Mouse (Mus musculus) forebrain, embryonic 15.5 days (tissue): ENCODE data around the gene Papss1. TPM values are rescaled to one million over a fixed set of nuclear protein-coding genes. Genes with fewer than 3 reads are reported as not detected.
"Not testable (repeated sequence)": the region's sequence is repeated elsewhere in the genome, so short reads cannot be mapped to it uniquely, and the experiment has no call there.

Experiments
- ATAC-seq: fragments of 200-750 bp; cut with Nextera tagmentation; replicated peaks from 2 replicates; pipeline ENCODE4 v1.8.0; 2017; ENCODE audit warnings: mild to moderate bottlenecking, moderate TSS enrichment, moderate library complexity
- H3K27ac ChIP-seq: fragments of 300-500 bp; sonication (generic); replicated peaks from 2 replicates; pipeline ENCODE4 v1.5.1; 2015; ENCODE audit warnings: mild to moderate bottlenecking, inconsistent platforms
- H3K27me3 ChIP-seq: fragments of 300-500 bp; sonication (generic); 2 replicates; pipeline ENCODE4 v1.6.1; 2015; ENCODE audit warnings: inconsistent platforms
- H3K36me3 ChIP-seq: fragments of 300-500 bp; sonication (generic); 2 replicates; pipeline ENCODE4 v1.6.1; 2015; ENCODE audit warnings: mild to moderate bottlenecking, inconsistent platforms
- H3K4me1 ChIP-seq: fragments of 300-500 bp; sonication (generic); 2 replicates; pipeline ENCODE4 v1.6.1; 2015; ENCODE audit warnings: inconsistent platforms
- H3K4me2 ChIP-seq: fragments of 300-500 bp; sonication (generic); replicated peaks from 2 replicates; pipeline ENCODE4 v1.6.1; 2015; ENCODE audit warnings: mild to moderate bottlenecking, inconsistent platforms
- H3K4me3 ChIP-seq: fragments of 300-500 bp; sonication (generic); 2 replicates; pipeline ENCODE4 v1.5.1; 2015; ENCODE audit warnings: mild to moderate bottlenecking, inconsistent platforms
- H3K9ac ChIP-seq: fragments of 300-500 bp; sonication (generic); replicated peaks from 2 replicates; pipeline ENCODE4 v1.6.1; 2015; ENCODE audit warnings: mild to moderate bottlenecking, inconsistent platforms
- H3K9me3 ChIP-seq: fragments of 300-500 bp; sonication (generic); 2 replicates; pipeline ENCODE4 v1.6.1; 2016; ENCODE audit warnings: inconsistent platforms
- WGBS: fragments of 180-500 bp; shearing (Covaris S2); methylation state at CpG from one replicate; pipeline ENCODE4 v1.1.7; 2015; ENCODE audit warnings: mixed read lengths; 5-methylcytosine and 5-hydroxymethylcytosine counted together
- polyA plus RNA-seq: library from polyadenylated mRNA; unstranded; fragments of >200 nt; fragmentation: Nextera tagmentation; extraction: Ambion mirVana; gene quantifications from 2 replicates; pipeline ENCODE4 v1.2.1, GENCODE M21; 2015

Papss1 gene
- polyA plus RNA-seq: 123 and 126 TPM in 2 replicates

DNA sequence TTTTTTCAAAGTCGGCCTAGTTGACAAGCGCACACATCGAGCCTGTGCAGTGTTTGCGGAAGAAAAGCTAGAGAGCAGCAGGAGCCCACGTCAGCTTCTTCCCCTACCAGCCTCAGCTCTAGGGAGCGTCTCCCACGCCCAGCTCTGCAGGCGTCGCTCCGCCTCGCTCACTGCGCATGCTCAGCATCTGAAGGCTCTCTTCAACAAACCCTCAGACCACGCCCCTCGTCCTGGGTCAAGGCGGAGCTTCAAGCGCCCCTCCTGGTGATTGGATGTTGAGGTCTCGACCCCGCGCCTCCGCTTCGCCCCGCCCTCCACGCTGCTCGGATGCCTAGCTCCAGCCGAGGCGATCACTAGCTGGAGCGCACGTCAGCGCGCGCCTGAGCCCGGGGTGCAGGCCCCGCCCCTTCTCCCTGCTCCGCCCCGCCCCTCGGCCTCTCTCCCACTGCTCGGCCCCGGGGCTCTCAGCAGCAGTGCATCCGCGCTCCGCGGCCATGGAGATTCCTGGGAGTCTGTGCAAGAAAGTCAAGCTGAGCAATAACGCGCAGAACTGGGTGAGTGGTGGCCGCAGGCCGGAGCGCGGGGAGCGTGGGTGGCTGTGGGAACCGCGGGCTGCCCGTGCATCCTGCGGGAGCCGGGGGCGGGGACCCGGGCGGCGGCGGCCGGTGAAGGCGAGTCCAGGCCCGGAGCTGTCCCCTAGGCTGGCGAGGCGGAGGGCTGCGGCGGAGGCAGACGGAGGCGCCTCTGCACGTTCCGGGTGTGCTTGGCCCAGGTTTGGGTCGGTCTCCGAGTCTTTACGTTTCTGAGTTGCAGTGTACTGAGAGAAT, at the start of gene Papss1:
TSS of gene Papss1 (plus strand) at position 339 of the 827 bp plus-strand sequence.
- no peaks in the 10 kb centered on the region for H3K9me3 ChIP-seq
- H3K27me3 ChIP-seq: no peaks in the 10 kb centered on the region
- peak; percentile 99 for ATAC-seq
- H3K4me3 ChIP-seq: peak within 1 kb of the TSS; percentile 92
- WGBS: under 1% methylated on average over 71 of the region's 73 CpGs
- H3K9ac ChIP-seq: peak within 1 kb of the TSS; percentile 92
- peaks cover 23% of the 10 kb centered on the region for H3K4me1 ChIP-seq
- peak within 1 kb of the TSS; percentile 54 for H3K4me2 ChIP-seq
- H3K36me3 ChIP-seq: no peaks in the 10 kb centered on the region
- peak within 1 kb of the TSS; percentile 93 for H3K27ac ChIP-seq

DNA sequence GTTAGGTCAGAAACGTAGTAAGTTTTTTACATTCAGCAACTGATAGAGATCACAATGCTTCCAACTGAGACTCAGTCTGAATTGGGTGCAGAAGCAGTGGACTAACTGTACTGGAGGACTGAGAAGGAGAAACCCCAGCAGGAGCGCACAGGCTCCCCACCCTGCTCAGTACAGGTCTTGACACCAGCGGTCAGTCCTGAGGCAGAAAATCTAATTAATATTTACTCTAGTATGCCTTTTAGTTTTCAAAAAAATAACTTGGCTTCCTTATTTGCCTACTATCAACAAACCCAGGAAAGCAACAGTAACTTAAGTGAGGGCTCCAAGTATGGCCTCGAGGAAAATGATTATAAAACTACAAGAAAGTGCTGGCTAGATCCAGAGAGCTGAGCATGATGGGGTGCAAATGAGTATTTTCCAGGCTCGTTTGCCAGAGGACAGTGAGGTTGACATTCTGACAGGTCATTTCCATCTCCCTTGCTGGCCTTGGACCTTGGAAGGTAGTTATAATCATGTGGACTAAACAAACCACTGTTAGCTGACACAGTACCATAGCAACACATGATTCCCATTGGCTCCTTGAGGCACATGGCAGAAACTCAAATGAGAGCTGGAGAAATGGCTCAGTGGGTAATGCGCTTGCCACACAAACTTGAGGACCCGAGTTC, 48.1 kb upstream of the Papss1 start:
- Histone ChIP-seq H3K4me2 (no peak overlapping the region), H3K27ac (no peak overlapping the region), H3K36me3 (no peaks in the 10 kb centered on the region), H3K4me3 (no peak overlapping the region), H3K9me3 (no peaks in the 10 kb centered on the region), H3K27me3 (no peaks in the 10 kb centered on the region), H3K4me1 (no peaks in the 10 kb centered on the region), H3K9ac (no peak overlapping the region)
- 86% methylated on average over 7 of the region's 7 CpGs for WGBS
- no peak for ATAC-seq

DNA sequence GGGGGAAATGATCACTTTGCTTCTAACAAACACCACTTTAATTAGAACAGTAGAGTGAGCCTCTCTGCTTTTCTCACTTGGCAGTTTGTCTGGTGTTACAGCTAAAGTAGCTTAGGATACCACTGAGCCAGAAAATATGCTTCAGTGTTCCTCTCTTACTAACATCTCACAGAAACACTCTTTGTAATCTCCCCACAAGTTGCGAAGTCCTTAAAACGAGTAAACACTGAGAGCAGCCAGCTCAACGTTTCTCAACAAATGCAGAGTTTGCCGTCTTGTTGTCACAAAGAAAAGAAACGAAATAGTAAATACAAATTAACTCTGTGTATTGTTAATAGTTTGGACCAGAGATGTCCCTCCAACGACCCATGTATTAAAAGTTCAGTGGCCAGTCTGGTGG, 46.8 kb upstream of the Papss1 start:
- no peaks in the 10 kb centered on the region for H3K9me3 ChIP-seq
- no peak overlapping the region for H3K27ac ChIP-seq
- no peak for ATAC-seq
- H3K27me3 ChIP-seq: no peaks in the 10 kb centered on the region
- no peak overlapping the region for H3K4me3 ChIP-seq
- H3K9ac ChIP-seq: no peak overlapping the region
- H3K4me1 ChIP-seq: no peaks in the 10 kb centered on the region
- H3K4me2 ChIP-seq: no peak overlapping the region
- WGBS: 46% methylated on average over 6 of the region's 6 CpGs
- H3K36me3 ChIP-seq: no peaks in the 10 kb centered on the region

DNA sequence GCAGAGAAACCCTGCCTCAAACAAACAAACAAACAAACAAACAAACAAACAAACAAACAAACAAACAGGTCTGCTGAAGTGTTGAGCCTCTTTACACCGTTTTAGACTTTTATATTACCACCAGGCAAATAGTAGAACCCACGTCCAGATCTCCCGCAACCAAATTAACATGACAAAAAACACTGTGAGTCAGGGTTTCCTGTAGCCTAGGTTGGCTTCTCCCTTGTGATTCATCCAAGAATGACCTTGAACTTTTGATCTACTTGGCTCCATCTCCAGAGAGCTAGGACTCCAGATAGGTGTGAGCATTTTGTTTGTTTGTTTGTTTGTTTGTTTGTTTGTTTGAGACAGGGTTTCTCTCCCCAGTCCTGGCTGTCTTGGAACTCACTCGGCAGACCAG, 43.4 kb upstream of the Papss1 start:
- WGBS: 53% methylated on average over 4 of the region's 4 CpGs
- H3K4me1 ChIP-seq: no peaks in the 10 kb centered on the region
- no peaks in the 10 kb centered on the region for H3K27me3 ChIP-seq
- H3K4me3 ChIP-seq: no peak overlapping the region
- H3K9me3 ChIP-seq: no peaks in the 10 kb centered on the region
- H3K9ac ChIP-seq: no peak overlapping the region
- no peaks in the 10 kb centered on the region for H3K36me3 ChIP-seq
- no peak for ATAC-seq
- H3K4me2 ChIP-seq: no peak overlapping the region
- H3K27ac ChIP-seq: no peak overlapping the region

DNA sequence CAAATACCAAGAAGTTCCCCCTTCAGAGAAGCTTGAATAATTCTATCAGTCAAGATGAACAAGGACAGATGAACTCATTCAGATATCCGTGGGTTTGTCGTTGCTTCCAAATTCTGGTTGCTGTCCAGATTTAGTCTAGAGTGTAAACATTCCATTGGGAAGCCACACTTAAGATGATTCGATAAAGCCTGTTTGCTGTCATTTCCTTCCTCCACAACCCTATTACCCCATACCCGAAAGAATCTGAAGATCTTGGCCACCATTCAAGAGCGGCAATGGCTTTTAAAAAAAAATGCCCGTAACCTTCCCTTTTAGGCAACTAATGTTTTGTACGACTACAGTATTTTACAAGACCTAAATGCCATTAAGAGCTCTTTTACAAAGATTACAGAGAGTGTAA, 42.3 kb upstream of the Papss1 start:
- WGBS: 77% methylated on average over 7 of the region's 7 CpGs
- Histone ChIP-seq H3K27me3 (no peaks in the 10 kb centered on the region), H3K36me3 (no peaks in the 10 kb centered on the region), H3K4me2 (no peak overlapping the region), H3K9me3 (no peaks in the 10 kb centered on the region), H3K4me1 (no peaks in the 10 kb centered on the region), H3K27ac (no peak overlapping the region), H3K4me3 (no peak overlapping the region), H3K9ac (no peak overlapping the region)
- ATAC-seq: no peak

DNA sequence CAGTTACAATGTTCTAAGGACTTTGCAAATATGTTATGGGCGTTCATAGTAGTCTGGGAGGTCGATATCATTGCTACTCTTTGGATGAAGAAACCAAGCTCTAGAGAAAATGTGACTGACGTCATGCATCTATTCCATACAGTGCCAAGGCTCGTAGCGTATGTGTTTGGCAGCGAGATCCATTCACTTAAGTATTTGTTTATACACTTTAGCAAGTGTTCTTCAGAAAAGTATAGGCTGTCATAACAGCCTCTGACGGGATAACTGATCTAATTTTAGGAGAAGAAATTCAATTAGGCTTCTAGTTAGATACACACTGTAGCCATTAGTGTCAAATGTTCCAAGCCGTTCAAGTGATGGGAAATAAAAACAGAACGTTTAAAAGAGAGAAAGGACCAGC, 40.8 kb upstream of the Papss1 start:
- H3K4me2 ChIP-seq: no peak overlapping the region
- 66% methylated on average over 9 of the region's 9 CpGs for whole genome bisulfite sequencing
- 0 out of 2 replicates have a peak, but pooled peaks have one; percentile 41 for ATAC-seq
- H3K27me3 ChIP-seq: no peaks in the 10 kb centered on the region
- no peaks in the 10 kb centered on the region for H3K4me1 ChIP-seq
- H3K27ac ChIP-seq: no peak overlapping the region
- no peaks in the 10 kb centered on the region for H3K36me3 ChIP-seq
- no peaks in the 10 kb centered on the region for H3K9me3 ChIP-seq
- H3K9ac ChIP-seq: no peak overlapping the region
- H3K4me3 ChIP-seq: no peak overlapping the region

DNA sequence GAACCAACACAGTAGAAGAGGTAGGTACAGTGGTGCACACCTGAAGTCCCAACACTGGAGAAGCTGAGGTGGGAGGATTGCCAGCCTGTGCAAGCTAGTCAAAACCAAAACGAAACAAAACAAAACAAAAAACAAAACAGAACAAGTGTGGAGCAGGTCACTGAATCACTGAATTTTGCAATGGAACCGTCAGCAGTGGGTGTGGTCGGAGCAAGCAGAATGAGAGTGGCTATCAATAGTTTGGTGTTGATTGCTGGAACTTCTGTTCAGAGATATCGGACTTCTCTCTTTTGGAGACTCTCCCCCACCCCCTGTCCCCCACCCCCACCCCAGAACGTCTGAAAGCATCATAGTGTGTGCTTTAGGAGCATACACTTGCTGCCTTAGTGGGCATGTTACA, 40.4 kb upstream of the Papss1 start:
- H3K4me3 ChIP-seq: no peak overlapping the region
- no peaks in the 10 kb centered on the region for H3K27me3 ChIP-seq
- H3K9ac ChIP-seq: no peak overlapping the region
- no peaks in the 10 kb centered on the region for H3K36me3 ChIP-seq
- H3K27ac ChIP-seq: no peak overlapping the region
- no peak overlapping the region for H3K4me2 ChIP-seq
- no peak for ATAC-seq
- WGBS: 76% methylated on average over 5 of the region's 5 CpGs
- no peaks in the 10 kb centered on the region for H3K4me1 ChIP-seq
- H3K9me3 ChIP-seq: no peaks in the 10 kb centered on the region

DNA sequence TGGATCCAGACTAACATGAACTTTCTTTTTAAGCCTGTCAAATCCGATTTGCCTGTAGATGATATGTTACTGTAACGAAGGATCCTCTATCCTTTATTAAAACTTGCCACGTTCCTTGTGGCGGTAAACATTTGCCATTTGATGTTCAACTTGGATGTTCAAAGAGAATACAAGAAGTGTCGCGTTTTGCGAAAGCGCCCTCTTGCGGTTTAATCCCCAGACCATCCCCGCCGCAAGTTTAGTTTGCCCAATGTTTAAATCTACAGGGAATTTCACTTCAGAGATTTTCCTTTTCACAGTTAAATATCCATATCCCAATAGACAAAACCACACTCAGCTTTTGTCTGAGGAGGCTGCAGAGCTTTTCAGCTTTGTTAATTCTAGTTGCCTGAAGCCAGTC, 39.8 kb upstream of the Papss1 start:
- no peaks in the 10 kb centered on the region for H3K4me1 ChIP-seq
- H3K4me2 ChIP-seq: no peak overlapping the region
- H3K4me3 ChIP-seq: no peak overlapping the region
- no peaks in the 10 kb centered on the region for H3K9me3 ChIP-seq
- no peak for ATAC-seq
- no peak overlapping the region for H3K27ac ChIP-seq
- no peaks in the 10 kb centered on the region for H3K36me3 ChIP-seq
- H3K9ac ChIP-seq: no peak overlapping the region
- no peaks in the 10 kb centered on the region for H3K27me3 ChIP-seq
- WGBS: 19% methylated on average over 11 of the region's 11 CpGs

DNA sequence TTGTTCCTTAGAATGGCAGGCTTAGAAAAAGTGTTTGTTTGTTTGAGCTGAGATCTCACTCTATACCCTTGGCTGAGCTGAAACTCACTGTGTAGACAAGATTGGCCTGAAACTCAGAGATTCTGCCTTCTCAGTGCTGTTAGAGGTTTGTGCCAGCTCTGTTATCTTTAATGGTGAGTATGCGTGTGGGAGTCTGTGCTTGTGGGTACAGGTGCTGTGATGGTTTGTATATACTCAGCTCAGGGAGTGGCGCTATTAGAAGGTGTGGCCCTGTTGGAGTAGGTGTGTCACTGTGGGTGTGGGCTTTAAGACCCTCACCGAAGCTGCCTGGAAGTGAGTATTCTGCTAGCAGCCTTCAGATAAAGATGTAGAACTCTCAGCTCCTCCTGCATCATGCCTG, 39.3 kb upstream of the Papss1 start:
- 89% methylated on average over 3 of the region's 3 CpGs for WGBS
- no peak overlapping the region for H3K4me3 ChIP-seq
- no peak overlapping the region for H3K4me2 ChIP-seq
- no peaks in the 10 kb centered on the region for H3K9me3 ChIP-seq
- H3K4me1 ChIP-seq: no peaks in the 10 kb centered on the region
- H3K27me3 ChIP-seq: no peaks in the 10 kb centered on the region
- no peaks in the 10 kb centered on the region for H3K36me3 ChIP-seq
- no peak for ATAC-seq
- no peak overlapping the region for H3K9ac ChIP-seq
- H3K27ac ChIP-seq: no peak overlapping the region

DNA sequence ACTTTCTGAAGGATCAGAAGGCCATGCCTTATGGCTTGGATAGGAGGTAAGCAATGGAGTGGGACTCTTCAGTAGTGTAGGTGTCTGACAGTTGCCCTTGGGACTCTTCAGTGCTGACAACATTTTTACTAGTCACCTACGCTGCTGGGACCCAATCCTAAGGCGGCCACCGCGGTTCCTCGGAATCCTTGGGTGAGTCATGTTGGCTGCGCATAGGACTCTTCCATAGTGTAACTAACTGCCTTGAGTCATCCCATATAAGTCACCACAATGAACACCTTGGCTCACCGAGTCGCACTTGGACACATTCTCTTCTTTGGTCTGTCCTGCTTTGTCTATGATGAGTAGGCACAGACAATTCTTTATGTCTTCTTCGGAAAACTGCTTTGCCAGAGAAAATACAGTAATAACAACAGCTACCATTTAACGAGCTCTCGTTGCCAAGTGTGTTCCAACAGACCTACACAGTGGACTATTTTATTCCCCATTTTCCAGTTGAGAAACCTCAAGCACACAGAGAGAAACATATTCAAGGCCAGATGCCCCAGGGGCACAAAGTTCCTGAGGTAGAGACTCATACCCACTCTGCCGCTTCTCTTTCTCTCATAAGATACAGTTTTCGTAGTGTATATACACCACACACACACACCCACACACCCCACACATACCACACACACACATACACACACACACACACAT, 23.2 kb upstream of the Papss1 start:
- Histone ChIP-seq H3K36me3 (no peaks in the 10 kb centered on the region), H3K27me3 (no peaks in the 10 kb centered on the region), H3K27ac (no peak overlapping the region), H3K4me3 (no peak overlapping the region), H3K4me1 (no peaks in the 10 kb centered on the region), H3K4me2 (no peak overlapping the region), H3K9ac (no peak overlapping the region), H3K9me3 (no peaks in the 10 kb centered on the region)
- WGBS: 63% methylated on average over 13 of the region's 13 CpGs
- no peak for ATAC-seq

DNA sequence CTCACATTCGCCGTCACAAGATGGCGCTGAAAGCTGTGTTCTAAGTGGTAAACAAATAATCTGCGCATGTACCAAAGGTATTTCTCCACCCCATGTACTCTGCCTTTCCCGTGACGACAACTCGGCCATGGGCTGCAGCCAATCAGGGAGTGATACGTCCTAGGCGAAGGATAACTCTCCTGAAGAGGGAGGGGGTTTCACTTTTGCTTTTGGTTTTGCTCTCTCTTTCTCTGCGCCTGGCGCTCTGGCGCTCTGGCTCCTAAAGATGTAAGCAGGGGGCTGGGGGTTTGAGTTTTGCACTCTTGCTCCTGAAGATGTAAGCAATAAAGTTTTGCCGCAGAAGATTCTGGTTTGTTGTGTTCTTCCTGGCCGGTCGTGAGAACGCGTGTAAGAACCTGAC, 17.0 kb upstream of the Papss1 start:
- H3K4me2 ChIP-seq, H3K4me1 ChIP-seq, H3K36me3 ChIP-seq, H3K9ac ChIP-seq, H3K27ac ChIP-seq, ATAC-seq, H3K27me3 ChIP-seq, H3K4me3 ChIP-seq, H3K9me3 ChIP-seq: not testable (repeated sequence)
- WGBS: 97% methylated on average over 17 of the region's 17 CpGs

DNA sequence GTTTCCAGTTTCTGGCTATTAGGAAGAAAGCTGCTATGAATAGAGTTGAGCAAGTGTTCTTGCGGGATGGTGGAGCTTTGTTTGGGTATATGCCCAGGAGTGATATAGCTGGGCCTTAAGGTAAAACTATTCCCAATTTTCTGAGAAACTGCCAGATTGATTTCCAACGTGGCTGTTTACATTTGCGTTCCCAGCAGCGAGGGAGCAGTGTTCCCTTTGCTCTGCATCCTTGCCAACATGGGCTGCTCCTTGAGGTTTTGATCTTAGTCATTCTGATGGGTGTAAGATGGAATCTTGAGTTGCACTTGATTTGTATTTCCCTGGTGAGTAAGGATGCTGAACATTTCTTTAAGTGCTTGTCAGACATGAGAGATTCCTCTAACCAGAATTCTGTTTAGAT, 14.5 kb upstream of the Papss1 start:
- no peaks in the 10 kb centered on the region for H3K27me3 ChIP-seq
- no peak overlapping the region for H3K4me2 ChIP-seq
- H3K27ac ChIP-seq: no peak overlapping the region
- H3K4me1 ChIP-seq: no peaks in the 10 kb centered on the region
- no peak overlapping the region for H3K9ac ChIP-seq
- no peak overlapping the region for H3K4me3 ChIP-seq
- 82% methylated on average over 4 of the region's 4 CpGs for WGBS
- no peak for ATAC-seq
- H3K36me3 ChIP-seq: no peaks in the 10 kb centered on the region
- no peaks in the 10 kb centered on the region for H3K9me3 ChIP-seq
